Mouse (Mus musculus) lung, adult 2 months (tissue): ENCODE measurements around the gene Kif5a.

Experiments used
- CTCF ChIP-seq: fragments of 200-500 bp; IDR thresholded peaks from 2 replicates; pipeline ENCODE4 v1.5.1; 2011; ENCODE audit warnings: mild to moderate bottlenecking, low read length, control low read depth; ENCODE audit not compliant: insufficient read depth
- POLR2A ChIP-seq: fragments of 200-500 bp; IDR thresholded peaks from 2 replicates; pipeline ENCODE4 v1.6.1; 2011; ENCODE audit warnings: low read depth, mild to moderate bottlenecking, control low read depth, low read length, borderline replicate concordance; ENCODE audit errors: extremely low read depth

DNA sequence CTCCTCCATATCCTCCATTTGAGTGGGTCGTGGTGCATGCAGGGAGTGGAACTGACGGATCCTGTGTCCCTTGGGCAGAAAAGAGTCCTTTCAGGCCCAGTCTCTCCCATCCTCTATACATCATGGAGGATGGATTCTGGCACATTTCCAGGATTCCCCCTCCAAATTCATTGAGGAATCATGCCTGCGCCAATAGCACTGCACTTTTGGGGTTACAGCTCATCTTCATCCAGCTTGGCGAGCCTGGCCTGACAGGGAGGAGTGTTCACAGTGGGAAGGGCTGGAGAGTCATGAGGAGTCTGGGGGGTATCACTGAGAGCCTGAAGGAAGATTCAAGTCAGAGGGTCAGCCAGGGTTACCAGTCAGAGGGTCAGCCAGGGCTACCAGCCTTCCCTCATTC is 80.5 kb downstream of the Kif5a start:
- TF ChIP-seq POLR2A = no peak
- TF ChIP-seq CTCF = no peak
